Mouse (Mus musculus) neutrophil, adult 5-6 weeks (primary cell): ENCODE results near the gene Dspp. TPM values are rescaled to one million over a fixed set of nuclear protein-coding genes. Genes with fewer than 3 reads are reported as not detected.

Source experiments
- ATAC-seq: fragments of 151-379, 151-347 bp; 2 replicates; pipeline ENCODE4 v1.8.0; 2017; ENCODE audit warnings: mild to moderate bottlenecking, moderate TSS enrichment; ENCODE audit not compliant: insufficient number of reproducible peaks, poor library complexity, low FRiP score, severe bottlenecking; ENCODE audit errors: extremely low read depth
- total RNA-seq: library from RNA; stranded (forward); fragments of 200-1000 nt; gene quantifications from 2 replicates; pipeline ENCODE4 v1.2.3, GENCODE M21; 2017

Gene Dspp
- total RNA-seq, 1 experiment from 2014 or later: not detected

GRCm38 (mm10) chr5:104183743-104184142 is 13.2 kb downstream of the Dspp start:
- ATAC-seq: no peak

GRCm38 (mm10) chr5:104187281-104187680 is 16.8 kb downstream of the Dspp start:
- no peak for ATAC-seq

GRCm38 (mm10) chr5:104195086-104195485 is 24.6 kb downstream of the Dspp start:
- ATAC-seq: no peak

GRCm38 (mm10) chr5:104201153-104201950 is 30.8 kb downstream of the Dspp start:
- ATAC-seq: no peak

- no peak for ATAC-seq
Observed at GRCm38 (mm10) chr5:104202351-104202750, 31.8 kb downstream of the Dspp start, which contains the start of gene Dmp1. TSS of gene Dmp1 (plus strand) at chr5:104202613.

GRCm38 (mm10) chr5:104212531-104212930 is 42.0 kb downstream of the Dspp start:
- no peak for ATAC-seq

GRCm38 (mm10) chr5:104218926-104219325 is 48.4 kb downstream of the Dspp start:
- no peak for ATAC-seq

GRCm38 (mm10) chr5:104224299-104224698 is 53.8 kb downstream of the Dspp start:
- ATAC-seq: no peak

- ATAC-seq: no peak
Observed at GRCm38 (mm10) chr5:104224750-104225149, 54.2 kb downstream of the Dspp start.

GRCm38 (mm10) chr5:104228497-104228896 is 58.0 kb downstream of the Dspp start:
- no peak for ATAC-seq

Other genes starting within 250 kb of the Dspp start
- 0.35 and 0.74 TPM in 2 replicates for gene Hsd17b13, start 193.3 kb upstream of the Dspp start, total RNA-seq
- 90.4 and 105 TPM in 2 replicates for gene Hsd17b11, start 148.8 kb upstream of the Dspp start, total RNA-seq
- gene Nudt9, start 124.4 kb upstream of the Dspp start, total RNA-seq: 29.7 and 32.3 TPM in 2 replicates
- not detected in 2 replicates for gene Gm17660, start 93.1 kb upstream of the Dspp start, total RNA-seq
- gene Sparcl1, start 57.0 kb upstream of the Dspp start, total RNA-seq: 0.61 TPM in 1 of 2 replicates, not detected in the other
- not detected in 2 replicates for gene Dmp1, start 31.9 kb downstream of the Dspp start, total RNA-seq
- gene Ibsp, start 128.5 kb downstream of the Dspp start, total RNA-seq: not detected in 2 replicates
- gene Mepe, start 154.6 kb downstream of the Dspp start, total RNA-seq: not detected in 2 replicates